Mouse (Mus musculus): ENCODE measurements around the gene Erc1.

Gene Erc1

DNA sequence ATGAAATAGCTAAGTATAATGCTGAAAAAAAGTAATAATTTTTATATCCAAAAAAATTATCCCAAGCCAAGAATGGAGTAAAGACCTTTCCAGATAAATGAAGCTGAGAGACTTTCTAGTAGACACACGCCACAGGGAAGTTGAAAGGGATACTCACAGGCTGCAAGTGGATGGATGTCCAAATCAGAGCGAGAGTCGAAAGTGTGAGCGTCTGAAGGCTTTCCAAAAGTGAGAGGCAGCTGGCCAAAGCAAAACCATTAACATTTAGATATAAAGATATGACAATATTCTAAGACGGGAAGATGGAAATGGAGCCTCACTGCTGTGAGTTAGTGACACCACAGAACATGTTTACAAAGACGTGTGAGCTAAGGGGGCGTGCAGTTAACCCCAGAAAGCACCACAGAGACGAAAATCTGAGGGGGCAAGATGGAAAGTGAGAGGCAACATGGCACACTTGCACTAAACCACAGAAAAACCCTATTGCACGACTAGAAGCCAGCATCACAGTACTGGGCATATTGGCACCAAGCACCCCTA, 314.7 kb downstream of the Erc1 start:
- DNase-seq (ENCODE audit: inconsistent age in 2 of 2, low spot score in 1 of 2) = no peak

DNA sequence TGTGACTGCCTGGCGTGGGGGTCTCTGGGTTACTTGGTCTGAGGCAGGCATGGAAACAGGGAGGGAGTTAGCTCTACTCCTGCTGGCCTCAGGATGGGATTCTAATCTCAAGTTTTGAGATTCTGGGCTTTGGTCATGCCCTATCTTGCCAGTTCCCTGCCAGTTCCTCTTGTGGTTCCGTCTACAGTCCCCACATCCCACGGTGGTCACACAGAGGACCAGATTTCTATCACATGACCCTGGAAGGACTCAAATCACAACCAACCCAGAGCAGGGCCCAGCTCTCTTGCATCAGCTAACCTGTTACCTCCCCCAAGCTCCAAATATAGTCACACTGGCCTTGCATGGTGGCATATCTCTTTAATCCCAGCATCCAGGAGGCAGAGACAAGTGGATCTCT, 318.3 kb downstream of the Erc1 start:
- DNase-seq (ENCODE audit: inconsistent age in 2 of 2, low spot score in 1 of 2) = no peak

DNA sequence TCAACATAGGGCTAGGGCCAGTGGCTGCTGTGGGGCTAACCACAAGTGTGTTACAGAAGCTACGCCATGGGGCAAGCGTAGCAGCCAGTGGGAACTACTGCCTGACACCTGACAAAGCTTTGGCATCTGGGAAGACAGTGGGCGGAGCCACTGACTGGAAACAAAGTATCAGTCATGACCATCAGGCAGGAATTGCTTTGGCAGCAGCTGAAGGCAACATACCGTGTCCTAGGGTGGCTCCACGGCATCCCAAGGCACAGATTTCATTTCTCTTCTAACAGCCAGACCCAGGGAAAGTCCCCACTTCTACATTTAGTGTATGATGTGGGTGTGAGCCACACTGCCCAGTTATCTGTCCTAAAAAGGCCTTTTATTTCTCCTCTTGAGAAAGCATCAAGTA, 321.5 kb downstream of the Erc1 start:
- no peak for DNase-seq (ENCODE audit: inconsistent age in 2 of 2, low spot score in 1 of 2)

DNA sequence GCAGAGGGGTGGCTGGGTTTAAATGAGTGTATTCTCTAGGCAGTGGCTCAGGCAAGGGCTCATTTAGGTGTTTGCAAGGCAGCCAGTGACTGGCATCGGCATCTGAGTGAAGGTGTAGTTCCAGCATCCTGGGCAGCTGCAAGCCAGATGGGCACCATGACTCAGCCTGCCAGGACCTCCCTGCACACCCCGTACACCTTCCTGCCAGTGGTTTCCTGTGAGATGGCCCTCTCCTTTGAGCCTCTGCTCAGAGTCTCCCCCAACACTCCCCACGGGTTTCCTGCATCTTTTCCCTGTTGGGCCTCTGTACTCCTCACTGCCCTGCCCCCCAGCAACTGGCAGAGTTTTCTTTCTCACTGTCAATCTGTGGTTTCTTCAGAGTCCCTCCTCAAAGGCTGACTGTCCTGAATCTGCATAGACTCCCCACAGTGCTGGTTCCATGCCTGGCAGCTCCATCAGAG, 326.0 kb downstream of the Erc1 start:
- no peak for DNase-seq (ENCODE audit: inconsistent age in 2 of 2, low spot score in 1 of 2)

DNA sequence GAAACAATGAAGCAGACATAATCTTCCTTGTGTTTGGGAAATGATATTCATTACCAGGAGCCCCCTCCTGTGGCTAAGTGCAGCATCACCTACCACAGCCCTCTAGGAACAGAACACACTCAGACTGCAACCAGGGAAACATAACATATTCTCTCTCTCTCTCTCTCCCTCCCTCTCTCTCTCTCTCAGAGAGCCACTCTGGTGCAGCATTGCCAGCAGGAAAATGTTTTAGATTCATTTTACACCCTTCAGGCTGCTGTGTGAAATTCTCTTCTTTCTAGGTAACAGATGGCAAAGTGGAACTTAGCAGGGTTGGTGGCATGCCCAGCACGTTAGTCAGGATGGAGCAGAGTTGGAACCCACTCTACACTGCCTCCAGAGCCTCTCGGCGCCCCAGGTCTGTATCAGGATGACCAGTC, 326.5 kb downstream of the Erc1 start:
- DNase-seq (ENCODE audit: inconsistent age in 2 of 2, low spot score in 1 of 2) = no peak
